Mouse (Mus musculus) embryonic facial prominence, embryonic 15.5 days (tissue): ENCODE results near the gene Dhx37. TPM values are rescaled to one million over a fixed set of nuclear protein-coding genes. Genes with fewer than 3 reads are reported as not detected.
A peak's percentile ranks its signal among the peaks of the same experiment; 100 is the strongest.

Experiments
- ATAC-seq: fragments of 200-750 bp; cut with Nextera tagmentation; 2 replicates; pipeline ENCODE4 v1.8.0; 2017; ENCODE audit warnings: low read depth, moderate TSS enrichment; ENCODE audit not compliant: insufficient number of reproducible peaks, low FRiP score, low TSS enrichment
- H3K27ac ChIP-seq: fragments of 300-500 bp; sonication (generic); replicated peaks from 2 replicates; pipeline ENCODE4 v1.5.1; 2015; ENCODE audit warnings: mild to moderate bottlenecking, inconsistent platforms
- H3K27me3 ChIP-seq: fragments of 300-500 bp; sonication (generic); 2 replicates; pipeline ENCODE4 v1.6.1; 2015; ENCODE audit warnings: inconsistent platforms
- H3K36me3 ChIP-seq: fragments of 300-500 bp; sonication (generic); 2 replicates; pipeline ENCODE4 v1.6.1; 2015; ENCODE audit warnings: mild to moderate bottlenecking, inconsistent platforms
- H3K4me1 ChIP-seq: fragments of 300-500 bp; sonication (generic); 2 replicates; pipeline ENCODE4 v1.6.1; 2015; ENCODE audit warnings: inconsistent platforms
- H3K4me2 ChIP-seq: fragments of 300-500 bp; sonication (generic); replicated peaks from 2 replicates; pipeline ENCODE4 v1.6.1; 2015; ENCODE audit warnings: mild to moderate bottlenecking, inconsistent platforms
- H3K4me3 ChIP-seq: fragments of 300-500 bp; sonication (generic); replicated peaks from 2 replicates; pipeline ENCODE4 v1.5.1; 2015; ENCODE audit warnings: mild to moderate bottlenecking, inconsistent platforms
- H3K9ac ChIP-seq: fragments of 300-500 bp; sonication (generic); 2 replicates; pipeline ENCODE4 v1.6.1; 2015; ENCODE audit warnings: inconsistent platforms
- H3K9me3 ChIP-seq: fragments of 300-500 bp; sonication (generic); replicated peaks from 2 replicates; pipeline ENCODE4 v1.6.1; 2016; ENCODE audit warnings: inconsistent platforms
- WGBS: fragments of 180-500 bp; shearing (Covaris S2); methylation state at CpG from one replicate; pipeline ENCODE4 v1.1.7; 2015; 5-methylcytosine and 5-hydroxymethylcytosine counted together
- polyA plus RNA-seq: library from polyadenylated mRNA; unstranded; fragments of >200 nt; fragmentation: Nextera tagmentation; extraction: Ambion mirVana; gene quantifications from 2 replicates; pipeline ENCODE4 v1.2.1, GENCODE M21; 2015

Dhx37 gene
- polyA plus RNA-seq, 1 experiment from 2014 or later, result 11.3 TPM

GRCm38 (mm10) chr5:125408842-125409241, 25.1 kb downstream of the Dhx37 start:
- H3K9me3 ChIP-seq, result no peaks in the 10 kb centered on the region
- H3K4me2 ChIP-seq, result peak overlapping the region; percentile 46
- peak overlapping the region; percentile 41 for H3K4me3 ChIP-seq
- H3K27ac ChIP-seq, result peak overlapping the region; percentile 65
- ATAC-seq, result peak; percentile 43
- H3K9ac ChIP-seq, result no peak overlapping the region
- H3K36me3 ChIP-seq, result peaks cover 11% of the 10 kb centered on the region
- no peaks in the 10 kb centered on the region for H3K27me3 ChIP-seq
- peaks cover 24% of the 10 kb centered on the region for H3K4me1 ChIP-seq
- WGBS, result under 1% methylated on average over 13 of the region's 13 CpGs

- no peaks in the 10 kb centered on the region for H3K27me3 ChIP-seq
- ATAC-seq, result no peak
- H3K27ac ChIP-seq, result no peak overlapping the region
- H3K4me2 ChIP-seq, result no peak overlapping the region
- peaks cover 25% of the 10 kb centered on the region for H3K4me1 ChIP-seq
- H3K4me3 ChIP-seq, result peak overlapping the region; percentile 41; the same call in 1 of the 2 replicates
- H3K9me3 ChIP-seq, result no peaks in the 10 kb centered on the region
- WGBS, result 61% methylated on average over 14 of the region's 14 CpGs
- H3K9ac ChIP-seq, result no peak overlapping the region
- H3K36me3 ChIP-seq, result peaks cover 3% of the 10 kb centered on the region; the same call in 1 of the 2 replicates
Measured at GRCm38 (mm10) chr5:125407910-125408575, 25.9 kb downstream of the Dhx37 start.

- Histone ChIP-seq H3K9ac (peak overlapping the region; percentile 63; the same call in 1 of the 2 replicates), H3K4me3 (peak overlapping the region; percentile 60), H3K4me1 (peaks cover 25% of the 10 kb centered on the region), H3K27ac (peak overlapping the region; percentile 91), H3K27me3 (no peaks in the 10 kb centered on the region), H3K4me2 (peak overlapping the region; percentile 87), H3K36me3 (no peaks in the 10 kb centered on the region), H3K9me3 (no peaks in the 10 kb centered on the region)
- 56% methylated on average over 13 of the region's 13 CpGs for WGBS
- no peak for ATAC-seq
Measured at GRCm38 (mm10) chr5:125407020-125407830, 26.7 kb downstream of the Dhx37 start.

GRCm38 (mm10) chr5:125406322-125407016, 27.5 kb downstream of the Dhx37 start:
- Histone ChIP-seq H3K4me3 (peak overlapping the region; percentile 60), H3K4me2 (peak overlapping the region; percentile 87), H3K27ac (peak overlapping the region; percentile 91), H3K27me3 (no peaks in the 10 kb centered on the region), H3K36me3 (no peaks in the 10 kb centered on the region), H3K4me1 (peaks cover 25% of the 10 kb centered on the region), H3K9me3 (no peaks in the 10 kb centered on the region), H3K9ac (peak overlapping the region; percentile 63)
- ATAC-seq, result 0 out of 2 replicates have a peak, but pooled peaks have one; percentile 32
- WGBS, result 1% methylated on average over 20 of the region's 20 CpGs

- Histone ChIP-seq H3K27me3 (no peaks in the 10 kb centered on the region), H3K4me1 (peaks cover 25% of the 10 kb centered on the region), H3K27ac (peak overlapping the region; percentile 91), H3K9ac (peak overlapping the region; percentile 63), H3K4me3 (peak overlapping the region; percentile 60), H3K9me3 (no peaks in the 10 kb centered on the region), H3K36me3 (no peaks in the 10 kb centered on the region), H3K4me2 (peak overlapping the region; percentile 87)
- WGBS, result under 1% methylated on average over 31 of the region's 31 CpGs
- peak; percentile 68 for ATAC-seq
Measured at GRCm38 (mm10) chr5:125405546-125406248, 28.2 kb downstream of the Dhx37 start.

- Histone ChIP-seq H3K27ac (peak overlapping the region; percentile 91), H3K9me3 (no peaks in the 10 kb centered on the region), H3K27me3 (no peaks in the 10 kb centered on the region), H3K4me2 (peak overlapping the region; percentile 87), H3K4me1 (peaks cover 22% of the 10 kb centered on the region), H3K9ac (peak overlapping the region; percentile 50), H3K4me3 (peak overlapping the region; percentile 60), H3K36me3 (no peaks in the 10 kb centered on the region)
- ATAC-seq, result no peak
- WGBS, result under 1% methylated on average over 28 of the region's 28 CpGs
Measured at GRCm38 (mm10) chr5:125404903-125405545, 28.9 kb downstream of the Dhx37 start.

- Histone ChIP-seq H3K9ac (peak overlapping the region; percentile 50), H3K27me3 (no peaks in the 10 kb centered on the region), H3K4me3 (peak overlapping the region; percentile 60), H3K27ac (peak overlapping the region; percentile 91), H3K9me3 (no peaks in the 10 kb centered on the region), H3K4me2 (peak overlapping the region; percentile 87), H3K4me1 (peaks cover 17% of the 10 kb centered on the region), H3K36me3 (no peaks in the 10 kb centered on the region)
- ATAC-seq, result no peak
- WGBS, result 2% methylated on average over 7 of the region's 7 CpGs
Measured at GRCm38 (mm10) chr5:125404536-125404902, 29.4 kb downstream of the Dhx37 start.

- 13% methylated on average over 31 of the region's 31 CpGs for WGBS
- Histone ChIP-seq H3K27ac (no peak overlapping the region), H3K27me3 (no peaks in the 10 kb centered on the region), H3K9me3 (no peaks in the 10 kb centered on the region), H3K4me2 (peak overlapping the region; percentile 48), H3K4me3 (peak overlapping the region; percentile 60), H3K4me1 (peaks cover 15% of the 10 kb centered on the region), H3K9ac (no peak overlapping the region), H3K36me3 (no peaks in the 10 kb centered on the region)
- ATAC-seq, result no peak
Measured at GRCm38 (mm10) chr5:125403481-125404465, 30.1 kb downstream of the Dhx37 start.

GRCm38 (mm10) chr5:125402991-125403390, 30.9 kb downstream of the Dhx37 start:
- ATAC-seq, result no peak
- no peaks in the 10 kb centered on the region for H3K9me3 ChIP-seq
- peaks cover 15% of the 10 kb centered on the region for H3K4me1 ChIP-seq
- H3K27ac ChIP-seq, result no peak overlapping the region
- no peaks in the 10 kb centered on the region for H3K36me3 ChIP-seq
- H3K27me3 ChIP-seq, result no peaks in the 10 kb centered on the region
- no peak overlapping the region for H3K9ac ChIP-seq
- H3K4me3 ChIP-seq, result no peak overlapping the region
- H3K4me2 ChIP-seq, result 0 out of 2 replicates have a peak overlapping the region, but pooled peaks have one; percentile 48
- 60% methylated on average over 6 of the region's 6 CpGs for WGBS
